Mouse (Mus musculus) G1E (cell line): ENCODE data around the gene Klk1.

Experiments
- CTCF ChIP-seq: IDR thresholded peaks from 2 replicates; pipeline ENCODE4 v1.5.1; 2012; ENCODE audit warnings: low read depth, low read length, inconsistent platforms, mixed read lengths
- GATA1 ChIP-seq: IDR thresholded peaks from 2 replicates; pipeline ENCODE4 v1.6.1; 2012; ENCODE audit warnings: borderline replicate concordance, low read length, inconsistent platforms, mixed read lengths
- GATA2 ChIP-seq: IDR thresholded peaks from 2 replicates; pipeline ENCODE4 v1.6.1; 2012; ENCODE audit warnings: low read depth, low read length, inconsistent platforms, borderline replicate concordance
- POLR2AphosphoS5 ChIP-seq: IDR thresholded peaks from 2 replicates; pipeline ENCODE4 v1.6.1; 2012; ENCODE audit warnings: low read depth, low read length, inconsistent platforms; ENCODE audit not compliant: insufficient replicate concordance
- TAL1 ChIP-seq: conservative IDR thresholded peaks from 2 replicates; pipeline ENCODE4 v1.6.1; 2012; ENCODE audit warnings: low read depth, low read length, inconsistent platforms, mixed read lengths

- TF ChIP-seq CTCF (no peak), POLR2AphosphoS5 (no peak), GATA1 (no peak), TAL1 (no peak), GATA2 (no peak)
Measured at GRCm38 (mm10) chr7:44244080-44244479, 18.9 kb downstream of the Klk1 start.
